Mouse (Mus musculus) liver, adult 10 weeks (tissue): Measurements from ENCODE around the gene Elf5. TPM values are rescaled to one million over a fixed set of nuclear protein-coding genes. Genes with fewer than 3 reads are reported as not detected.

ENCODE experiments used
- polyA plus RNA-seq: library from polyadenylated mRNA; stranded (reverse); fragments of 350-450 nt; fragmentation: Illumina TruSeq; extraction: RNeasy Lipid Tissue Mini Kit (QIAGEN cat#74804); gene quantifications from one replicate; pipeline ENCODE4 v1.2.3, GENCODE M21; 2014; ENCODE audit warnings: low read depth, low replicate concordance

The Elf5 gene
- not detected for polyA plus RNA-seq

GRCm38 (mm10) chr2:103411348-103411747, at the start of gene Elf5:
Gene Elf5 (plus strand): TSS chr2:103411688.

DNA sequence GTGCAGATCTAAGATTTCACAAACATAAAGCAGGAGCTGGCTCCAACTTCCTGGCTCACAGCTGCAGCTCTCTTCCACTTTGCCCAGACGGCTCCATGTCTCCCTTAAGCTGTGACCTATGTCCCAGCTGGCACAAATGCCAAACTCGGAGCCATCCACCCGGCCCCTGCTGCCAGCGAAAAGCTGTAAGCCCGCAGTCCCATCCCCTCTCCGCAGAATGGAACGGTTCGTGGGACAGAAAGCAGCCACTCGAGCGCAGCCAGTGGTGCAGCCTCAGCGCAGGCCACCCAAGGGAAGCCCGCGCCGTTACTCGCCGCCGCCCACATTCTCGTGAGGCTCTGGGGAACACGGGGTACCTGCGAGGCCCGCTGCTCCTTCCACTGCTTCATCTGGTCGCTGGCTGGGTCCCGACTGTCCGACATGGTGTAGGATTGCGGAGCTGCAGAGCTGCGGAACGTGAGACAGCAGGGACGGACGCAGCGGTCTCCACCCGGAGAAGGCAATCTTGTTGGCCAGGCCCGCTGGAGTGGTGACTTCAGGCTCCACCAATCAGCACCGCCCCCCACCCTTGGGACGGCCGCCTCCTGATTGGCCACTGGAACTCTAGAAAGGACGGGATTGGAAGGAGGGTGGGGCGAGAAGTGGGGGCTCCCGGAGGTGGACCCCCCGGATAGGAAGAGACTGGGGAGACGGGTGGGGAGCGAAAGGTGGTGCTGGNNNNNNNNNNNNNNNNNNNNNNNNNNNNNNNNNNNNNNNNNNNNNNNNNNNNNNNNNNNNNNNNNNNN, 73.3 kb downstream of the Elf5 start, which contains the start of gene Cat:
TSS of gene Cat (minus strand) at position 544 of the 785 bp plus-strand sequence.

Other genes starting within 250 kb of the Elf5 start
- gene Ehf, start 108.4 kb upstream of the Elf5 start, polyA plus RNA-seq, result 1.3 TPM
- gene Cat, start 73.5 kb downstream of the Elf5 start, polyA plus RNA-seq, result 2,892 TPM
- gene Abtb2, start 154.6 kb downstream of the Elf5 start, polyA plus RNA-seq, result 2.4 TPM